Mouse (Mus musculus) stomach, adult 2 months (tissue): ENCODE data around the gene Bco2. TPM values are rescaled to one million over a fixed set of nuclear protein-coding genes. Genes with fewer than 3 reads are reported as not detected.

Experiments
- polyA plus RNA-seq: library from polyadenylated mRNA; depleted of rRNA; stranded (reverse); fragments of >200 nt; gene quantifications from 2 replicates; pipeline ENCODE4 v1.2.3, GENCODE M21; 2012; rRNA removed

The Bco2 gene
- polyA plus RNA-seq, result 0.40 and 0.62 TPM in 2 replicates

GRCm38 (mm10) chr9:50555094-50555446 lies at the start of gene Bco2:
Gene Bco2, minus strand, starts transcription at chr9:50555181.

GRCm38 (mm10) chr9:50603189-50603997 lies 48.4 kb upstream of the Bco2 start, which contains the start of the genes Sdhd and Timm8b:
Gene Sdhd, minus strand, starts transcription at chr9:50603812.
Gene Timm8b, plus strand, starts transcription at chr9:50603910.

GRCm38 (mm10) chr9:50561145-50561917 lies 6.3 kb upstream of the Bco2 start, which contains the start of gene Tex12:
Gene Tex12, minus strand, starts transcription at chr9:50561325.

GRCm38 (mm10) chr9:50554241-50555093 lies 514 bp downstream of the Bco2 start, which contains the start of gene Il18:
Gene Il18, plus strand, starts transcription at chr9:50554827.

GRCm38 (mm10) chr9:50528293-50528892 lies 26.6 kb downstream of the Bco2 start, which contains the start of gene Pts:
Gene Pts, minus strand, starts transcription at chr9:50528724.

GRCm38 (mm10) chr9:50494311-50494710 lies 60.7 kb downstream of the Bco2 start, which contains the start of gene Plet1:
Gene Plet1, plus strand, starts transcription at chr9:50494525.

Other genes starting within 250 kb of the Bco2 start
- 1.0 and 1.6 TPM in 2 replicates for gene Rpl10-ps3, start 210.2 kb downstream of the Bco2 start, polyA plus RNA-seq
- gene Plet1, start 60.7 kb downstream of the Bco2 start, polyA plus RNA-seq, result 11.2 and 13.5 TPM in 2 replicates
- gene Pts, start 26.5 kb downstream of the Bco2 start, polyA plus RNA-seq, result 5.1 and 7.5 TPM in 2 replicates
- 9.6 and 12.0 TPM in 2 replicates for gene Il18, start 354 bp downstream of the Bco2 start, polyA plus RNA-seq
- gene Tex12, start 6.1 kb upstream of the Bco2 start, polyA plus RNA-seq, result not detected in 2 replicates
- gene Sdhd, start 48.6 kb upstream of the Bco2 start, polyA plus RNA-seq, result 199 and 222 TPM in 2 replicates
- 29.1 and 49.9 TPM in 2 replicates for gene Timm8b, start 48.7 kb upstream of the Bco2 start, polyA plus RNA-seq
- gene Pih1d2, start 62.1 kb upstream of the Bco2 start, polyA plus RNA-seq, result 0.16 and 0.25 TPM in 2 replicates
- 1.9 TPM in 2 replicates for gene Nkapd1, start 62.3 kb upstream of the Bco2 start, polyA plus RNA-seq
- 6.9 and 9.6 TPM in 2 replicates for gene Dlat, start 104.6 kb upstream of the Bco2 start, polyA plus RNA-seq
- 2.1 and 3.3 TPM in 2 replicates for gene Dixdc1, start 184.3 kb upstream of the Bco2 start, polyA plus RNA-seq
- gene 2310030G06Rik, start 191.4 kb upstream of the Bco2 start, polyA plus RNA-seq, result 5.8 and 6.1 TPM in 2 replicates
- 181 and 206 TPM in 2 replicates for gene Cryab, start 196.1 kb upstream of the Bco2 start, polyA plus RNA-seq
- 23.5 and 39.2 TPM in 2 replicates for gene Hspb2, start 197.2 kb upstream of the Bco2 start, polyA plus RNA-seq
- 1.1 and 1.2 TPM in 2 replicates for gene Fdxacb1, start 213.1 kb upstream of the Bco2 start, polyA plus RNA-seq
- 12.9 and 16.7 TPM in 2 replicates for gene Alg9, start 219.8 kb upstream of the Bco2 start, polyA plus RNA-seq
- gene 1110032A03Rik, start 220.3 kb upstream of the Bco2 start, polyA plus RNA-seq, result 12.0 and 12.6 TPM in 2 replicates